In genomic region chr6:88662284-88662683, GRCm38 (mm10) we compare ENCODE assay signal across 15 mouse cellular contexts. TPM values are rescaled to one million over a fixed set of nuclear protein-coding genes. Genes with fewer than 3 reads are reported as not detected.
DNase-seq lines count a peak whose midpoint lies in the region.
"Had no signal": no experiment of that assay in that cellular context is flagged by ENCODE, and none has a peak within 500 bp of the region (broad histone marks: within the 10 kb centered on the region; RNA-seq: fewer than 3 reads in every experiment).

No protein-coding gene starts in this region.

- no peaks in the 10 kb centered on the region for H3K27me3 ChIP-seq in splenic B cell, adult 2 months (ENCODE audit: control insufficient read depth, insufficient read depth, low read length, poor library complexity, severe bottlenecking)
- H3K27me3 ChIP-seq: embryonic facial prominence, embryonic 12.5 days; forebrain, embryonic 13.5 days; Patski had no signal

- DNase-seq in A20 (ENCODE audit: low read depth, low spot score): peak; percentile 61
- peak; percentile 6 for DNase-seq in B cell, adult 2 months
- DNase-seq in splenic B cell, adult 2 months (ENCODE audit: low read depth, low spot score): peak; percentile 60
- DNase-seq in thymus, postnatal 4 days: no peak
- no peak for DNase-seq in layer of hippocampus, postnatal 36 days
- DNase-seq: cerebellum, adult 11-12 months; cerebellum, adult 2 months; cerebellum, adult 9-10 months; cerebellum, postnatal 10 days; cerebellum, postnatal 25 days had no signal

- no peaks in the 10 kb centered on the region for H3K36me3 ChIP-seq in splenic B cell, adult 2 months (ENCODE audit: control insufficient read depth, insufficient read depth, low read length, poor library complexity, severe bottlenecking)
- H3K36me3 ChIP-seq: embryonic facial prominence, embryonic 10.5 days; embryonic facial prominence, embryonic 12.5 days; G1E had no signal

RNA-seq across cellular contexts. Expression of gene Kbtbd12, which starts 24.5 kb away (rescaled TPM):
- under 1 TPM; 0.30 to 0.33 TPM for total RNA-seq in layer of hippocampus, postnatal 36 days (2021)

Comparison
In these comparisons a context has a peak if more than half of its experiments do, and no peak if none do; other contexts are left out.
1. DNase-seq: peak in A20 (single experiment), B cell, adult 2 months (2 of 2) and splenic B cell, adult 2 months (single experiment); none in thymus, postnatal 4 days (single experiment) and layer of hippocampus, postnatal 36 days (0 of 2).